Mouse (Mus musculus) G1E (cell line): ENCODE measurements around the gene Hbs1l. TPM values are rescaled to one million over a fixed set of nuclear protein-coding genes. Genes with fewer than 3 reads are reported as not detected.

ENCODE experiments used
- ATAC-seq: 2 replicates; pipeline ENCODE4 v1.8.0; 2016; ENCODE audit warnings: mild to moderate bottlenecking; ENCODE audit not compliant: insufficient number of reproducible peaks, poor library complexity, low FRiP score, severe bottlenecking; ENCODE audit errors: extremely low read depth
- DNase-seq: peaks from one replicate; pipeline ENCODE4 v3.0.0; 2012; ENCODE audit warnings: low spot score
- H3K27me3 ChIP-seq: 2 replicates; pipeline ENCODE4 v1.6.1; 2012; ENCODE audit warnings: mild to moderate bottlenecking, low read length, inconsistent platforms; ENCODE audit not compliant: insufficient read depth
- H3K36me3 ChIP-seq: replicated peaks from 2 replicates; pipeline ENCODE3; 2012; ENCODE audit warnings: mild to moderate bottlenecking, inconsistent platforms
- H3K4me1 ChIP-seq: 2 replicates; pipeline ENCODE4 v1.6.1; 2012; ENCODE audit warnings: low read depth, low read length, inconsistent platforms, mixed read lengths; ENCODE audit not compliant: insufficient read depth
- H3K4me3 ChIP-seq: 2 replicates; pipeline ENCODE4 v1.5.1; 2012; ENCODE audit warnings: low read depth, mild to moderate bottlenecking, inconsistent platforms, low read length, moderate library complexity, mixed read lengths
- H3K9me3 ChIP-seq: replicated peaks from 2 replicates; pipeline ENCODE4 v1.6.1; 2012; ENCODE audit warnings: inconsistent platforms
- CTCF ChIP-seq: IDR thresholded peaks from 2 replicates; pipeline ENCODE4 v1.5.1; 2012; ENCODE audit warnings: low read depth, low read length, inconsistent platforms, mixed read lengths
- GATA1 ChIP-seq: IDR thresholded peaks from 2 replicates; pipeline ENCODE4 v1.6.1; 2012; ENCODE audit warnings: borderline replicate concordance, low read length, inconsistent platforms, mixed read lengths
- GATA2 ChIP-seq: IDR thresholded peaks from 2 replicates; pipeline ENCODE4 v1.6.1; 2012; ENCODE audit warnings: low read depth, low read length, inconsistent platforms, borderline replicate concordance
- POLR2AphosphoS5 ChIP-seq: IDR thresholded peaks from 2 replicates; pipeline ENCODE4 v1.6.1; 2012; ENCODE audit warnings: low read depth, low read length, inconsistent platforms; ENCODE audit not compliant: insufficient replicate concordance
- TAL1 ChIP-seq: conservative IDR thresholded peaks from 2 replicates; pipeline ENCODE4 v1.6.1; 2012; ENCODE audit warnings: low read depth, low read length, inconsistent platforms, mixed read lengths
- polyA plus RNA-seq: library from polyadenylated mRNA; stranded (reverse); fragments of >175 nt; gene quantifications from 2 replicates; pipeline ENCODE4 v1.2.3, GENCODE M21; 2012
- total RNA-seq, 2 experiments: library from RNA; stranded (forward) in 1 of 2; stranded (reverse) in 1 of 2; fragments of 200-1000 nt in 1 of 2; fragments of >200 nt in 1 of 2; fragmentation: Nextera tagmentation in 1 of 2; gene quantifications; 2 replicates each; pipeline ENCODE4 v1.2.3; 2014 to 2017

The Hbs1l gene
- total and polyA plus RNA-seq, 3 experiments = 132 to 153 (median 150) TPM

GRCm38 (mm10) chr10:21271310-21271709, 24.5 kb upstream of the Hbs1l start:
- Histone ChIP-seq H3K27me3 (no peaks in the 10 kb centered on the region), H3K9me3 (no peaks in the 10 kb centered on the region), H3K4me3 (no peak overlapping the region), H3K4me1 (peaks cover 53% of the 10 kb centered on the region), H3K36me3 (no peaks in the 10 kb centered on the region)
- no peak for ATAC-seq
- TF ChIP-seq GATA1 (no peak), POLR2AphosphoS5 (no peak), TAL1 (no peak), GATA2 (no peak), CTCF (no peak)
- DNase-seq = no peak

- Histone ChIP-seq H3K36me3 (no peaks in the 10 kb centered on the region), H3K4me1 (peaks cover 48% of the 10 kb centered on the region), H3K4me3 (no peak overlapping the region), H3K9me3 (no peaks in the 10 kb centered on the region), H3K27me3 (no peaks in the 10 kb centered on the region)
- no peak for DNase-seq
- TF ChIP-seq CTCF (no peak), GATA2 (no peak), GATA1 (no peak), POLR2AphosphoS5 (no peak)
- ATAC-seq = no peak
Observed at GRCm38 (mm10) chr10:21271785-21272184, 24.0 kb upstream of the Hbs1l start.

DNA sequence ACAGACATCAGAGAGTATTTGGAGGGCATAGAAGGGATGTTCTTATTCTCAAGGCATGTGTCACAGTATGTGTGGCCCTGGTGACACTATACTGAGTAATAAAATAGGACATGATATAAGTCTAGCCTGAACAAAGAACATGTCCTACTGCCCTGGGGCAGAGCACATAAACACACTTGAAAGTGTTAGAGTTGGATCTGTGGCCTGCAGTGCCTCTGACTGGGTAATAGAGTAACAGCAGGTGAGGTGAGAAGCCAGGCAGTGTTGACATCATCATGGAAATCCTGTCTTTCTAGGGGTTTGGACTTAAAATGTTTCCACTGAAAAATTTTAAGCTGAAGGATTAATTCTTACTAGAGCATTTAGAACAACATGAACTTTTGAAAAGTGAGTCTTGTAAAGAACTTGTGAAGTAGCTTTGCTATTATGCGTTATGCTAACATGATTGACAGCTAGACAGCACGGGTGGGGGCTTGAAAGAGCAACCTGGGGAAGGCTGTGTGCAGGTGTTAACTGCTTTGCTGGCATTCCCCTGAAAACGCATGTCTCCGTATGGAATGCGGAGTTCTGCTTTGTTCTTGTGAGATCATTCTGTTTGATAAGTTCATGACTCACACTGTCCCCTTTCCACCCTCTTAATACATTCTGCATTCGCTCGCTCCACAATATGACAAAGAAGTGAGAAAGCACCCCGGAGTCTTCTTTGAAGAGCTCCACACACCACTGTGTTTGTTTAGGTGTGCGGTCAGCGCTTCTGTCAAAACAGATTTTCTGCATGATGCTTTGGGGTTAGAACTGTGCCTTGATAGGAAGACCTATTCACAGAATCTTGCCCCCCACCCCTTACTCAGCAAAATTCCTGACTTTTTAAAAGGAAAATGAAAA, 8.3 kb upstream of the Hbs1l start:
- Histone ChIP-seq H3K4me1 (peaks cover 5% of the 10 kb centered on the region; the same call in 1 of the 2 replicates), H3K9me3 (no peaks in the 10 kb centered on the region), H3K36me3 (no peaks in the 10 kb centered on the region), H3K4me3 (no peak overlapping the region), H3K27me3 (no peaks in the 10 kb centered on the region)
- DNase-seq = no peak
- no peak for TF ChIP-seq TAL1
- no peak for TF ChIP-seq CTCF
- TF ChIP-seq GATA1 = no peak
- no peak for TF ChIP-seq GATA2
- no peak for TF ChIP-seq POLR2AphosphoS5
- ATAC-seq = no peak

GRCm38 (mm10) chr10:21291228-21291627, 4.6 kb upstream of the Hbs1l start:
- no peak for DNase-seq
- H3K4me1 ChIP-seq = peaks cover 14% of the 10 kb centered on the region
- H3K27me3 ChIP-seq = no peaks in the 10 kb centered on the region
- TF ChIP-seq TAL1 = no peak
- TF ChIP-seq POLR2AphosphoS5 = no peak
- no peak for TF ChIP-seq GATA2
- TF ChIP-seq GATA1 = no peak
- TF ChIP-seq CTCF = no peak
- ATAC-seq = no peak
- H3K9me3 ChIP-seq = no peaks in the 10 kb centered on the region
- H3K36me3 ChIP-seq = no peaks in the 10 kb centered on the region
- no peak overlapping the region for H3K4me3 ChIP-seq

GRCm38 (mm10) chr10:21294217-21294616, 1.6 kb upstream of the Hbs1l start:
- Histone ChIP-seq H3K4me1 (peaks cover 36% of the 10 kb centered on the region), H3K27me3 (no peaks in the 10 kb centered on the region), H3K36me3 (peaks cover 19% of the 10 kb centered on the region), H3K4me3 (no peak overlapping the region), H3K9me3 (no peaks in the 10 kb centered on the region)
- DNase-seq (no peak), ATAC-seq (no peak)
- TF ChIP-seq GATA1 = no peak
- TF ChIP-seq TAL1 = no peak
- TF ChIP-seq GATA2 = no peak
- no peak for TF ChIP-seq CTCF
- TF ChIP-seq POLR2AphosphoS5 = no peak

DNA sequence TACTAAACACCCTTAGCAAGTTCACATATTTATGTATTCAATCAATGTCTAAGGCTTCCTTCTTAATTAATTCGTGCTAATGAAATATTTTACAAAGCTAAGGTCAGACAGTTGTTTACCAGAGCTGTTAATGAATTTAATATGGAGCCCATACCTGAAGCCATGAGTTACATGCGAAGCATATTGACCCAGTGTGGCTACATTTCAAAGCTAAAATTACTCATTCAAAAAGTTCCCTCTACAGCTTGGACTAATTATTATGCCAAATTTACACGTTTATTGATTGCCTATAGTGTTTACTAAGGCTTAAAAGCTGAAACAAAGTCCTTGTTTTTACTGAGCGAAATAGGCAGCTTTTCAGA, 401 bp upstream of the Hbs1l start:
- Histone ChIP-seq H3K27me3 (no peaks in the 10 kb centered on the region), H3K4me1 (peaks cover 45% of the 10 kb centered on the region), H3K9me3 (no peaks in the 10 kb centered on the region), H3K36me3 (peaks cover 30% of the 10 kb centered on the region), H3K4me3 (peak overlapping the region; percentile 99; the same call in 1 of the 2 replicates)
- TF ChIP-seq GATA1 (no peak), TAL1 (no peak), POLR2AphosphoS5 (no peak), CTCF (no peak), GATA2 (no peak)
- ATAC-seq = no peak
- DNase-seq = no peak
